Mouse (Mus musculus): ENCODE data around the gene Slc8b1. TPM values are rescaled to one million over a fixed set of nuclear protein-coding genes. Genes with fewer than 3 reads are reported as not detected.

Gene Slc8b1
- polyA plus RNA-seq, 2 experiments, result 3.7 to 13.2 TPM

GRCm38 (mm10) chr5:120534071-120534685 lies 23.2 kb downstream of the Slc8b1 start:
- TF ChIP-seq POLR2A (IDR thresholded peaks at IDR 0.05; ENCODE audit: borderline replicate concordance, extremely low read depth, insufficient read depth, insufficient read length), result no peak
- no peak overlapping the region for H3K4me2 ChIP-seq (replicated peaks; ENCODE audit: low read depth, low read length, severe bottlenecking)
- no peaks in the 10 kb centered on the region for H3K9me3 ChIP-seq (ENCODE audit: control insufficient read depth, low read length)
- peaks cover 28% of the 10 kb centered on the region for H3K4me1 ChIP-seq (ENCODE audit: control insufficient read depth, insufficient read depth, low read length)
- peak; percentile 47 for ATAC-seq (ENCODE audit: low FRiP score, low read depth)
- no peaks in the 10 kb centered on the region for H3K27me3 ChIP-seq (ENCODE audit: control insufficient read depth, insufficient read depth, low read length)
- H3K27ac ChIP-seq (replicated peaks; ENCODE audit: low read depth, low read length), result peak overlapping the region; percentile 71
- peak overlapping the region; percentile 28; the same call in 1 of the 2 replicates for H3K9ac ChIP-seq (ENCODE audit: low read depth, low read length, severe bottlenecking)
- H3K36me3 ChIP-seq (ENCODE audit: control insufficient read depth, insufficient read depth, low read length), result peaks cover 22% of the 10 kb centered on the region
- peak; percentile 50 for DNase-seq (ENCODE audit: low spot score)
- WGBS, result 22% methylated on average over 15 of the region's 15 CpGs
- no peak overlapping the region for H3K4me3 ChIP-seq (replicated peaks; ENCODE audit: low read length)

- H3K9me3 ChIP-seq (ENCODE audit: control insufficient read depth, low read length), result no peaks in the 10 kb centered on the region
- peaks cover 27% of the 10 kb centered on the region for H3K36me3 ChIP-seq (ENCODE audit: control insufficient read depth, insufficient read depth, low read length)
- H3K4me1 ChIP-seq (ENCODE audit: control insufficient read depth, insufficient read depth, low read length), result peaks cover 28% of the 10 kb centered on the region
- H3K27me3 ChIP-seq (ENCODE audit: control insufficient read depth, insufficient read depth, low read length), result no peaks in the 10 kb centered on the region
- WGBS, result 31% methylated on average over 2 of the region's 2 CpGs
- H3K4me3 ChIP-seq (replicated peaks; ENCODE audit: low read length), result no peak overlapping the region
- no peak overlapping the region for H3K4me2 ChIP-seq (replicated peaks; ENCODE audit: low read depth, low read length, severe bottlenecking)
- peak; percentile 63 for DNase-seq (ENCODE audit: low spot score)
- ATAC-seq (ENCODE audit: low FRiP score, low read depth), result peak; percentile 31; the same call in 1 of the 2 replicates
- no peak for TF ChIP-seq POLR2A (IDR thresholded peaks at IDR 0.05; ENCODE audit: borderline replicate concordance, extremely low read depth, insufficient read depth, insufficient read length)
- H3K9ac ChIP-seq (ENCODE audit: low read depth, low read length, severe bottlenecking), result peak overlapping the region; percentile 28; the same call in 1 of the 2 replicates
- peak overlapping the region; percentile 71 for H3K27ac ChIP-seq (replicated peaks; ENCODE audit: low read depth, low read length)
Observed at GRCm38 (mm10) chr5:120534686-120535075, 23.7 kb downstream of the Slc8b1 start.

GRCm38 (mm10) chr5:120536046-120536445 lies 25.1 kb downstream of the Slc8b1 start:
- Histone ChIP-seq H3K27ac (replicated peaks; ENCODE audit: low read depth, low read length) (no peak overlapping the region), H3K9ac (ENCODE audit: low read depth, low read length, severe bottlenecking) (no peak overlapping the region), H3K4me1 (ENCODE audit: control insufficient read depth, insufficient read depth, low read length) (peaks cover 28% of the 10 kb centered on the region), H3K36me3 (ENCODE audit: control insufficient read depth, insufficient read depth, low read length) (peaks cover 40% of the 10 kb centered on the region), H3K4me3 (replicated peaks; ENCODE audit: low read length) (no peak overlapping the region), H3K27me3 (ENCODE audit: control insufficient read depth, insufficient read depth, low read length) (no peaks in the 10 kb centered on the region), H3K9me3 (ENCODE audit: control insufficient read depth, low read length) (no peaks in the 10 kb centered on the region), H3K4me2 (replicated peaks; ENCODE audit: low read depth, low read length, severe bottlenecking) (no peak overlapping the region)
- WGBS, result 68% methylated on average over 12 of the region's 13 CpGs
- ATAC-seq (ENCODE audit: low FRiP score, low read depth), result no peak
- no peak for DNase-seq (ENCODE audit: low spot score)
- TF ChIP-seq POLR2A (IDR thresholded peaks at IDR 0.05; ENCODE audit: borderline replicate concordance, extremely low read depth, insufficient read depth, insufficient read length), result no peak

GRCm38 (mm10) chr5:120536632-120537031 lies 25.7 kb downstream of the Slc8b1 start:
- Histone ChIP-seq H3K9me3 (ENCODE audit: control insufficient read depth, low read length) (no peaks in the 10 kb centered on the region), H3K4me2 (replicated peaks; ENCODE audit: low read depth, low read length, severe bottlenecking) (no peak overlapping the region), H3K27me3 (ENCODE audit: control insufficient read depth, insufficient read depth, low read length) (no peaks in the 10 kb centered on the region), H3K4me3 (replicated peaks; ENCODE audit: low read length) (no peak overlapping the region), H3K27ac (replicated peaks; ENCODE audit: low read depth, low read length) (no peak overlapping the region), H3K9ac (ENCODE audit: low read depth, low read length, severe bottlenecking) (no peak overlapping the region), H3K4me1 (ENCODE audit: control insufficient read depth, insufficient read depth, low read length) (peaks cover 28% of the 10 kb centered on the region), H3K36me3 (ENCODE audit: control insufficient read depth, insufficient read depth, low read length) (peaks cover 44% of the 10 kb centered on the region)
- WGBS, result 56% methylated on average over 5 of the region's 5 CpGs
- no peak for TF ChIP-seq POLR2A (IDR thresholded peaks at IDR 0.05; ENCODE audit: borderline replicate concordance, extremely low read depth, insufficient read depth, insufficient read length)
- no peak for ATAC-seq (ENCODE audit: low FRiP score, low read depth)
- DNase-seq (ENCODE audit: low spot score), result no peak

GRCm38 (mm10) chr5:120548236-120548850 lies 37.4 kb downstream of the Slc8b1 start:
- Histone ChIP-seq H3K36me3 (ENCODE audit: control insufficient read depth, insufficient read depth, low read length) (peaks cover 54% of the 10 kb centered on the region), H3K4me3 (replicated peaks; ENCODE audit: low read length) (no peak overlapping the region), H3K4me1 (ENCODE audit: control insufficient read depth, insufficient read depth, low read length) (no peaks in the 10 kb centered on the region), H3K27me3 (ENCODE audit: control insufficient read depth, insufficient read depth, low read length) (no peaks in the 10 kb centered on the region), H3K27ac (replicated peaks; ENCODE audit: low read depth, low read length) (no peak overlapping the region), H3K9me3 (ENCODE audit: control insufficient read depth, low read length) (no peaks in the 10 kb centered on the region; the same call in 1 of the 2 replicates), H3K4me2 (replicated peaks; ENCODE audit: low read depth, low read length, severe bottlenecking) (no peak overlapping the region), H3K9ac (ENCODE audit: low read depth, low read length, severe bottlenecking) (no peak overlapping the region)
- no peak for TF ChIP-seq POLR2A (IDR thresholded peaks at IDR 0.05; ENCODE audit: borderline replicate concordance, extremely low read depth, insufficient read depth, insufficient read length)
- 61% methylated on average over 11 of the region's 11 CpGs for WGBS
- ATAC-seq (ENCODE audit: low FRiP score, low read depth) (no peak), DNase-seq (ENCODE audit: low spot score) (no peak)
